Mouse (Mus musculus) midbrain, embryonic 16.5 days (tissue): ENCODE data around the gene Rpn1. TPM values are rescaled to one million over a fixed set of nuclear protein-coding genes. Genes with fewer than 3 reads are reported as not detected.

ENCODE experiments used
- ATAC-seq: fragments of 200-750 bp; cut with Nextera tagmentation; 2 replicates; pipeline ENCODE4 v1.8.0; 2017; ENCODE audit warnings: moderate TSS enrichment
- H3K27ac ChIP-seq: fragments of 300-500 bp; sonication (generic); 2 replicates; pipeline ENCODE4 v1.5.1; 2014; ENCODE audit warnings: mild to moderate bottlenecking, low read length, mixed read lengths
- H3K27me3 ChIP-seq: fragments of 300-500 bp; sonication (generic); 2 replicates; pipeline ENCODE4 v1.6.1; 2014; ENCODE audit warnings: low read depth, low read length, mixed read lengths; ENCODE audit not compliant: control insufficient read depth, insufficient read depth
- H3K36me3 ChIP-seq: fragments of 300-500 bp; sonication (generic); 2 replicates; pipeline ENCODE4 v1.6.1; 2014; ENCODE audit warnings: mild to moderate bottlenecking, low read length, moderate library complexity, mixed read lengths; ENCODE audit not compliant: control insufficient read depth, insufficient read depth
- H3K4me1 ChIP-seq: fragments of 300-500 bp; sonication (generic); 2 replicates; pipeline ENCODE4 v1.6.1; 2014; ENCODE audit warnings: mild to moderate bottlenecking, low read length, mixed read lengths; ENCODE audit not compliant: control insufficient read depth, insufficient read depth
- H3K4me2 ChIP-seq: fragments of 300-500 bp; sonication (generic); 2 replicates; pipeline ENCODE4 v1.6.1; 2014; ENCODE audit warnings: mild to moderate bottlenecking, low read length, mixed read lengths
- H3K4me3 ChIP-seq: fragments of 300-500 bp; sonication (generic); 2 replicates; pipeline ENCODE4 v1.5.1; 2014; ENCODE audit warnings: low read depth, mild to moderate bottlenecking, low read length, moderate library complexity, mixed read lengths
- H3K9ac ChIP-seq: fragments of 300-500 bp; sonication (generic); 2 replicates; pipeline ENCODE4 v1.6.1; 2014; ENCODE audit warnings: low read depth, low read length, mixed read lengths
- H3K9me3 ChIP-seq: fragments of 300-500 bp; sonication (generic); replicated peaks from 2 replicates; pipeline ENCODE4 v1.6.1; 2014; ENCODE audit warnings: mild to moderate bottlenecking, low read length, mixed read lengths; ENCODE audit not compliant: control insufficient read depth, poor library complexity, severe bottlenecking
- WGBS: fragments of 180-500 bp; shearing (Covaris S2); extraction: QIAGEN DNeasy Blood & Tissue Kit; methylation state at CpG from one replicate; pipeline ENCODE4 v1.1.7; 2014; 5-methylcytosine and 5-hydroxymethylcytosine counted together
- polyA plus RNA-seq: library from polyadenylated mRNA; unstranded; fragments of >200 nt; fragmentation: Nextera tagmentation; extraction: Ambion mirVana; gene quantifications from 2 replicates; pipeline ENCODE4 v1.2.1, GENCODE M21; 2015

Gene Rpn1
- polyA plus RNA-seq, 1 experiment from 2014 or later, result 321 TPM

- Histone ChIP-seq H3K4me2 (no peak overlapping the region), H3K36me3 (no peaks in the 10 kb centered on the region), H3K4me1 (no peaks in the 10 kb centered on the region), H3K9me3 (no peaks in the 10 kb centered on the region), H3K9ac (no peak overlapping the region), H3K4me3 (no peak overlapping the region), H3K27ac (no peak overlapping the region), H3K27me3 (no peaks in the 10 kb centered on the region)
- WGBS, result 80% methylated on average over 4 of the region's 4 CpGs
- ATAC-seq, result no peak
Measured at GRCm38 (mm10) chr6:88061406-88061805, 22.9 kb upstream of the Rpn1 start.

GRCm38 (mm10) chr6:88062398-88062797 is 21.9 kb upstream of the Rpn1 start:
- Histone ChIP-seq H3K4me2 (no peak overlapping the region), H3K27ac (no peak overlapping the region), H3K9ac (no peak overlapping the region), H3K27me3 (no peaks in the 10 kb centered on the region), H3K4me1 (no peaks in the 10 kb centered on the region), H3K9me3 (no peaks in the 10 kb centered on the region), H3K4me3 (no peak overlapping the region), H3K36me3 (no peaks in the 10 kb centered on the region)
- WGBS, result 83% methylated on average over 4 of the region's 4 CpGs
- ATAC-seq, result no peak

- Histone ChIP-seq H3K4me3 (no peak overlapping the region), H3K9me3 (no peaks in the 10 kb centered on the region), H3K4me2 (no peak overlapping the region), H3K27ac (no peak overlapping the region), H3K36me3 (no peaks in the 10 kb centered on the region), H3K9ac (no peak overlapping the region), H3K27me3 (no peaks in the 10 kb centered on the region), H3K4me1 (no peaks in the 10 kb centered on the region)
- WGBS, result 86% methylated on average over 3 of the region's 3 CpGs
- no peak for ATAC-seq
Measured at GRCm38 (mm10) chr6:88064072-88064642, 20.1 kb upstream of the Rpn1 start.

- Histone ChIP-seq H3K27ac (no peak overlapping the region), H3K36me3 (no peaks in the 10 kb centered on the region), H3K4me3 (no peak overlapping the region), H3K4me1 (no peaks in the 10 kb centered on the region), H3K9ac (no peak overlapping the region), H3K9me3 (no peaks in the 10 kb centered on the region), H3K27me3 (no peaks in the 10 kb centered on the region), H3K4me2 (no peak overlapping the region)
- 52% methylated on average over 4 of the region's 4 CpGs for WGBS
- ATAC-seq, result no peak
Measured at GRCm38 (mm10) chr6:88065116-88065515, 19.2 kb upstream of the Rpn1 start.

- H3K27ac ChIP-seq, result no peak overlapping the region
- no peak overlapping the region for H3K9ac ChIP-seq
- no peak overlapping the region for H3K4me3 ChIP-seq
- H3K27me3 ChIP-seq, result no peaks in the 10 kb centered on the region
- H3K36me3 ChIP-seq, result no peaks in the 10 kb centered on the region
- no peaks in the 10 kb centered on the region for H3K4me1 ChIP-seq
- no peak overlapping the region for H3K4me2 ChIP-seq
- H3K9me3 ChIP-seq, result no peaks in the 10 kb centered on the region
- WGBS, result 66% methylated on average over 3 of the region's 3 CpGs
- ATAC-seq, result no peak
Measured at GRCm38 (mm10) chr6:88065968-88066367, 18.3 kb upstream of the Rpn1 start.

GRCm38 (mm10) chr6:88067722-88068121 is 16.6 kb upstream of the Rpn1 start:
- WGBS, result 68% methylated on average over 3 of the region's 3 CpGs
- Histone ChIP-seq H3K27ac (no peak overlapping the region), H3K27me3 (no peaks in the 10 kb centered on the region), H3K4me2 (no peak overlapping the region), H3K4me1 (no peaks in the 10 kb centered on the region), H3K4me3 (no peak overlapping the region), H3K36me3 (no peaks in the 10 kb centered on the region), H3K9me3 (no peaks in the 10 kb centered on the region), H3K9ac (no peak overlapping the region)
- ATAC-seq, result no peak

GRCm38 (mm10) chr6:88068739-88069138 is 15.5 kb upstream of the Rpn1 start:
- no peak for ATAC-seq
- H3K9me3 ChIP-seq, result no peaks in the 10 kb centered on the region
- H3K36me3 ChIP-seq, result no peaks in the 10 kb centered on the region
- WGBS, result 85% methylated on average over 1 of the region's 1 CpGs
- H3K4me1 ChIP-seq, result no peaks in the 10 kb centered on the region
- H3K27ac ChIP-seq, result no peak overlapping the region
- no peak overlapping the region for H3K4me2 ChIP-seq
- H3K27me3 ChIP-seq, result no peaks in the 10 kb centered on the region
- no peak overlapping the region for H3K9ac ChIP-seq
- no peak overlapping the region for H3K4me3 ChIP-seq

- H3K36me3 ChIP-seq, result no peaks in the 10 kb centered on the region
- H3K9me3 ChIP-seq, result no peaks in the 10 kb centered on the region
- H3K4me2 ChIP-seq, result no peak overlapping the region
- H3K27me3 ChIP-seq, result no peaks in the 10 kb centered on the region
- WGBS, result 77% methylated on average over 6 of the region's 6 CpGs
- peaks cover under 1% of the 10 kb centered on the region for H3K4me1 ChIP-seq
- no peak overlapping the region for H3K9ac ChIP-seq
- H3K4me3 ChIP-seq, result no peak overlapping the region
- no peak for ATAC-seq
- no peak overlapping the region for H3K27ac ChIP-seq
Measured at GRCm38 (mm10) chr6:88070468-88070867, 13.8 kb upstream of the Rpn1 start.

GRCm38 (mm10) chr6:88071216-88071615 is 13.1 kb upstream of the Rpn1 start:
- ATAC-seq, result no peak
- H3K9me3 ChIP-seq, result no peaks in the 10 kb centered on the region
- H3K4me2 ChIP-seq, result no peak overlapping the region
- WGBS, result 79% methylated on average over 5 of the region's 5 CpGs
- no peak overlapping the region for H3K4me3 ChIP-seq
- H3K9ac ChIP-seq, result no peak overlapping the region
- H3K36me3 ChIP-seq, result no peaks in the 10 kb centered on the region
- peaks cover 4% of the 10 kb centered on the region for H3K4me1 ChIP-seq
- H3K27me3 ChIP-seq, result no peaks in the 10 kb centered on the region
- no peak overlapping the region for H3K27ac ChIP-seq
